Mouse (Mus musculus) heart, embryonic 11.5 days (tissue): ENCODE measurements around the gene Stat5a. TPM values are rescaled to one million over a fixed set of nuclear protein-coding genes. Genes with fewer than 3 reads are reported as not detected.

ENCODE experiments used
- polyA plus RNA-seq: library from polyadenylated mRNA; unstranded; fragments of >200 nt; fragmentation: Nextera tagmentation; extraction: Ambion mirVana; gene quantifications from 2 replicates; pipeline ENCODE4 v1.2.1, GENCODE M21; 2014

The Stat5a gene
- polyA plus RNA-seq, 1 experiment from 2014 or later: 5.6 TPM

Other genes starting within 250 kb of the Stat5a start
- gene Nkiras2, start 240.1 kb upstream of the Stat5a start, polyA plus RNA-seq: 65.4 and 66.9 TPM in 2 replicates
- gene Dnajc7, start 239.2 kb upstream of the Stat5a start, polyA plus RNA-seq: 69.4 and 85.1 TPM in 2 replicates
- 0.14 and 0.25 TPM in 2 replicates for gene Zfp385c, start 166.9 kb upstream of the Stat5a start, polyA plus RNA-seq
- gene Dhx58, start 155.1 kb upstream of the Stat5a start, polyA plus RNA-seq: 0.65 and 1.3 TPM in 2 replicates
- gene Kat2a, start 146.9 kb upstream of the Stat5a start, polyA plus RNA-seq: 36.7 and 37.9 TPM in 2 replicates
- gene Hspb9, start 145.5 kb upstream of the Stat5a start, polyA plus RNA-seq: 0.37 TPM in 1 of 2 replicates, not detected in the other
- gene Rab5c, start 121.1 kb upstream of the Stat5a start, polyA plus RNA-seq: 30.8 and 41.1 TPM in 2 replicates
- not detected in 2 replicates for gene Kcnh4, start 99.4 kb upstream of the Stat5a start, polyA plus RNA-seq
- gene Hcrt, start 96.4 kb upstream of the Stat5a start, polyA plus RNA-seq: not detected in 2 replicates
- gene Ghdc, start 88.4 kb upstream of the Stat5a start, polyA plus RNA-seq: 3.8 and 5.3 TPM in 2 replicates
- gene Stat5b, start 8.6 kb upstream of the Stat5a start, polyA plus RNA-seq: 26.4 and 32.0 TPM in 2 replicates
- gene Stat3, start 80.2 kb downstream of the Stat5a start, polyA plus RNA-seq: 45.0 and 49.0 TPM in 2 replicates
- gene Cavin1, start 111.5 kb downstream of the Stat5a start, polyA plus RNA-seq: 113 and 175 TPM in 2 replicates
- 57.1 and 62.2 TPM in 2 replicates for gene Atp6v0a1, start 150.1 kb downstream of the Stat5a start, polyA plus RNA-seq
- gene Naglu, start 210.7 kb downstream of the Stat5a start, polyA plus RNA-seq: 9.6 and 13.1 TPM in 2 replicates
- 0.11 TPM in 1 of 2 replicates, not detected in the other for gene Hsd17b1, start 219.1 kb downstream of the Stat5a start, polyA plus RNA-seq
- 29.6 and 34.3 TPM in 2 replicates for gene Coasy, start 223.2 kb downstream of the Stat5a start, polyA plus RNA-seq
- 34.5 and 36.0 TPM in 2 replicates for gene Mlx, start 227.9 kb downstream of the Stat5a start, polyA plus RNA-seq
- 23.1 and 27.5 TPM in 2 replicates for gene Psmc3ip, start 236.1 kb downstream of the Stat5a start, polyA plus RNA-seq